Mouse (Mus musculus) spleen, postnatal 0 days (tissue): ENCODE measurements around the gene Plac9b. TPM values are rescaled to one million over a fixed set of nuclear protein-coding genes. Genes with fewer than 3 reads are reported as not detected.

ENCODE experiments used
- polyA plus RNA-seq: library from polyadenylated mRNA; unstranded; fragments of >200 nt; fragmentation: Nextera tagmentation; extraction: Ambion mirVana; gene quantifications from 2 replicates; pipeline ENCODE4 v1.2.1, GENCODE M21; 2015

The Plac9b gene
- polyA plus RNA-seq: 27.1 and 30.9 TPM in 2 replicates

DNA sequence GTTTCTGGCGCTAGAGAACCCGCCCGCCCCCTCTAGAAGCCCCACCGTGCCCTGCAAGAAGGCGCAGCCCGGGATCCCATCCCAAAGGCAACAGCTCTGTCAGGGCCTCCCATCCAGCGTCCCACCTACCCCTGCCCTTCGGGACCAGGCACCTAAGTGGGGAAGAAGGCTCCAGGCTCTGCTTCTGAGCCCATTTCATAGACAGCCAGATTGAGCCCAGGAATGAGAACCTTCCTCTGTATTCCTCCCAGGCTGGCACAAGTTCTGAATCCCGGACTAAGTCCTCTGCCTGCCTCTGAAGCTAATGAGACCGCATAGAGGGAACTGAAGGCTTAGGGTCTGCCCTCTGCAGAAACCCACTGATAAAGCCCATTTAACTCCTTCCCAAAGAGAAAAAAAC, at the start of gene Plac9b:
Plac9b (minus strand) TSS at position 101 of the 400 bp plus-strand sequence.

GRCm38 (mm10) chr14:26206926-26207247, 24.6 kb upstream of the Plac9b start, which contains the start of gene Tmem254b:
Gene Tmem254b, minus strand, starts transcription at chr14:26207041.

GRCm38 (mm10) chr14:26118150-26118549, 64.1 kb downstream of the Plac9b start, which contains the start of gene Duxbl2:
Gene Duxbl2, plus strand, starts transcription at chr14:26118349.

Other genes with a start within 250 kb of the Plac9b start
- gene Cphx1, start 244.2 kb downstream of the Plac9b start, polyA plus RNA-seq: not detected in 2 replicates
- not detected in 2 replicates for gene Duxbl1, start 203.9 kb downstream of the Plac9b start, polyA plus RNA-seq
- 24.9 and 40.9 TPM in 2 replicates for gene Gm9780, start 139.8 kb downstream of the Plac9b start, polyA plus RNA-seq
- gene Tmem254c, start 115.1 kb downstream of the Plac9b start, polyA plus RNA-seq: 11.7 and 17.3 TPM in 2 replicates
- gene Cphx2, start 101.0 kb downstream of the Plac9b start, polyA plus RNA-seq: not detected in 2 replicates
- gene Cphx3, start 100.2 kb downstream of the Plac9b start, polyA plus RNA-seq: not detected in 2 replicates
- gene Duxbl2, start 64.1 kb downstream of the Plac9b start, polyA plus RNA-seq: 0.28 TPM in 1 of 2 replicates, not detected in the other
- gene Tmem254b, start 24.6 kb upstream of the Plac9b start, polyA plus RNA-seq: 5.1 and 5.3 TPM in 2 replicates
- gene Duxbl3, start 75.5 kb upstream of the Plac9b start, polyA plus RNA-seq: 0.46 TPM in 1 of 2 replicates, not detected in the other